Mouse (Mus musculus) G1E (cell line): Measurements from ENCODE around the gene Cpxm1.

Source experiments
- CTCF ChIP-seq: IDR thresholded peaks from 2 replicates; pipeline ENCODE4 v1.5.1; 2012; ENCODE audit warnings: low read depth, low read length, inconsistent platforms, mixed read lengths
- GATA1 ChIP-seq: IDR thresholded peaks from 2 replicates; pipeline ENCODE4 v1.6.1; 2012; ENCODE audit warnings: borderline replicate concordance, low read length, inconsistent platforms, mixed read lengths
- GATA2 ChIP-seq: IDR thresholded peaks from 2 replicates; pipeline ENCODE4 v1.6.1; 2012; ENCODE audit warnings: low read depth, low read length, inconsistent platforms, borderline replicate concordance

DNA sequence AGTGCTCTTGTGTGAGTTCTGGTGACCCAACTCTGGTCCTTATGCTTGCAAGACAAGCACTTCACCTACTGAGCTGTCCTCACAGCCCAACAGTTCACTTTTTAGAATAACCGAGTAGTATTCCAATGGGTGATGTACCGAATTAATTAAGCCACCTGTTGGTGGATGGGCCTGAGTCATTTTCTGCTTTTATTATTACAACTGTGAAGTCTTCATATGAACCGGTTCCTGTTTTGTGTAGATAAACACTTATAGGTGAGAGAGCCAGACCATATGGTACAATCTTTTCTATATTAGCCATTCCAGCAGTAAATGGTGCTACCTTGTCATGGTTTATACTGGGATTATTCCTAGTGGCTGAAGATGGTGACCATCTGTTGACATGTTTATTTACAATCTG is 15.4 kb upstream of the Cpxm1 start:
- TF ChIP-seq CTCF (no peak), GATA1 (no peak), GATA2 (no peak)
